Mouse (Mus musculus) megakaryocyte-erythroid progenitor cell, adult 5-6 weeks (primary cell): ENCODE measurements around the gene Brd9. TPM values are rescaled to one million over a fixed set of nuclear protein-coding genes. Genes with fewer than 3 reads are reported as not detected.

Experiments
- ATAC-seq: replicated peaks from 2 replicates; pipeline ENCODE4 v1.8.0; 2016; ENCODE audit warnings: mild to moderate bottlenecking, inconsistent platforms; ENCODE audit not compliant: severe bottlenecking, poor library complexity, low FRiP score, low TSS enrichment
- total RNA-seq, 2 experiments: library from RNA; stranded (forward) in 1 of 2; stranded (reverse) in 1 of 2; fragments of 200-1000, 215-1000 nt in 1 of 2; fragments of >200 nt in 1 of 2; fragmentation: Nextera tagmentation in 1 of 2; gene quantifications; 2 replicates each; pipeline ENCODE4 v1.2.3; 2014 to 2017

Brd9 gene
- 27.7 and 39.5 TPM in 2 replicates for total RNA-seq (2014; fragmentation: Nextera tagmentation)
- 63.8 and 65.3 TPM in 2 replicates for total RNA-seq (2017)

- peak; percentile 89 for ATAC-seq
These were observed at the start of gene Brd9, which contains the start of gene Trip13 for GRCm38 (mm10) chr13:73937321-73938176. Gene Brd9, plus strand, starts transcription at chr13:73937811. Gene Trip13, minus strand, starts transcription at chr13:73937784.

- no peak for ATAC-seq
These were observed 45.0 kb upstream of the Brd9 start for GRCm38 (mm10) chr13:73892493-73893178.

GRCm38 (mm10) chr13:73897561-73897960, 40.0 kb upstream of the Brd9 start:
- ATAC-seq: no peak

- no peak for ATAC-seq
These were observed 30.5 kb upstream of the Brd9 start for GRCm38 (mm10) chr13:73907136-73907535.

- ATAC-seq: peak; percentile 67
These were observed 29.8 kb upstream of the Brd9 start for GRCm38 (mm10) chr13:73907683-73908412.

GRCm38 (mm10) chr13:73913066-73913465, 24.5 kb upstream of the Brd9 start:
- ATAC-seq: no peak

GRCm38 (mm10) chr13:73932201-73932600, 5.4 kb upstream of the Brd9 start:
- ATAC-seq: no peak

GRCm38 (mm10) chr13:73936938-73937320, 682 bp upstream of the Brd9 start:
- 0 out of 2 replicates have a peak, but pooled peaks have one; percentile 0 for ATAC-seq

- peak; percentile 67 for ATAC-seq
These were observed 558 bp downstream of the Brd9 start for GRCm38 (mm10) chr13:73938177-73938560.

- ATAC-seq: no peak
These were observed 1.5 kb downstream of the Brd9 start for GRCm38 (mm10) chr13:73939101-73939500.

- ATAC-seq: no peak
These were observed 7.0 kb downstream of the Brd9 start for GRCm38 (mm10) chr13:73944606-73945005.

- ATAC-seq: no peak
These were observed 16.0 kb downstream of the Brd9 start for GRCm38 (mm10) chr13:73953551-73954130.

- no peak for ATAC-seq
These were observed 17.1 kb downstream of the Brd9 start for GRCm38 (mm10) chr13:73954666-73955065.

GRCm38 (mm10) chr13:73955531-73955930, 17.9 kb downstream of the Brd9 start:
- no peak for ATAC-seq

- ATAC-seq: no peak
These were observed 22.6 kb downstream of the Brd9 start for GRCm38 (mm10) chr13:73960117-73960652.

- ATAC-seq: 0 out of 2 replicates have a peak, but pooled peaks have one; percentile 5
These were observed 23.6 kb downstream of the Brd9 start for GRCm38 (mm10) chr13:73961177-73961576.

- ATAC-seq: no peak
These were observed 25.9 kb downstream of the Brd9 start, which contains the start of gene Zdhhc11 for GRCm38 (mm10) chr13:73963551-73963950. Gene Zdhhc11, plus strand, starts transcription at chr13:73963851.

- ATAC-seq: peak; percentile 73
These were observed 33.2 kb downstream of the Brd9 start for GRCm38 (mm10) chr13:73970545-73971448.
